Mouse (Mus musculus) testis, postnatal 14 days (tissue): ENCODE measurements around the gene Kcnj12.

Source experiments
- DNase-seq: peaks from one replicate; pipeline ENCODE4 v3.0.0; 2021; ENCODE audit warnings: low spot score

The Kcnj12 gene

GRCm38 (mm10) chr11:61059691-61060457 lies 37.5 kb downstream of the Kcnj12 start:
- DNase-seq = peak; percentile 75

GRCm38 (mm10) chr11:61060634-61061033 lies 38.3 kb downstream of the Kcnj12 start:
- peak; percentile 73 for DNase-seq

- DNase-seq = no peak
Observed at GRCm38 (mm10) chr11:61062548-61063461, 40.4 kb downstream of the Kcnj12 start.

GRCm38 (mm10) chr11:61063503-61063902 lies 41.1 kb downstream of the Kcnj12 start:
- no peak for DNase-seq

GRCm38 (mm10) chr11:61065620-61066019 lies 43.3 kb downstream of the Kcnj12 start:
- no peak for DNase-seq

GRCm38 (mm10) chr11:61067133-61067835 lies 44.9 kb downstream of the Kcnj12 start:
- DNase-seq = no peak

- DNase-seq = peak; percentile 49
Observed at GRCm38 (mm10) chr11:61068866-61069265, 46.5 kb downstream of the Kcnj12 start.

- no peak for DNase-seq
Observed at GRCm38 (mm10) chr11:61069645-61070044, 47.3 kb downstream of the Kcnj12 start.

GRCm38 (mm10) chr11:61074646-61075317 lies 52.4 kb downstream of the Kcnj12 start:
- no peak for DNase-seq

- DNase-seq = no peak
Observed at GRCm38 (mm10) chr11:61075361-61076326, 53.3 kb downstream of the Kcnj12 start.

- no peak for DNase-seq
Observed at GRCm38 (mm10) chr11:61081624-61082023, 59.3 kb downstream of the Kcnj12 start.

- no peak for DNase-seq
Observed at GRCm38 (mm10) chr11:61090195-61090594, 67.8 kb downstream of the Kcnj12 start.

GRCm38 (mm10) chr11:61091192-61091591 lies 68.8 kb downstream of the Kcnj12 start:
- DNase-seq = no peak

- DNase-seq = no peak
Observed at GRCm38 (mm10) chr11:61091642-61092262, 69.4 kb downstream of the Kcnj12 start.

- DNase-seq = no peak
Observed at GRCm38 (mm10) chr11:61098046-61098445, 75.7 kb downstream of the Kcnj12 start.

GRCm38 (mm10) chr11:61102397-61103339 lies 80.3 kb downstream of the Kcnj12 start:
- DNase-seq = no peak

GRCm38 (mm10) chr11:61104241-61104901 lies 82.0 kb downstream of the Kcnj12 start:
- peak; percentile 85 for DNase-seq

- DNase-seq = no peak
Observed at GRCm38 (mm10) chr11:61108911-61109361, 86.6 kb downstream of the Kcnj12 start.
